Mouse (Mus musculus) activated CD4-positive, CD25-positive, alpha-beta regulatory T cell, adult 4 months (primary cell): Measurements from ENCODE around the gene Cdk6. TPM values are rescaled to one million over a fixed set of nuclear protein-coding genes. Genes with fewer than 3 reads are reported as not detected.
"Not testable (repeated sequence)": the region's sequence is repeated elsewhere in the genome, so short reads cannot be mapped to it uniquely, and the experiment has no call there.

Experiments
- ATAC-seq: one replicate; pipeline ENCODE4 v1.8.0; 2017
- polyA plus RNA-seq, 2 experiments: library from polyadenylated mRNA; unstranded; fragments of 100-300 nt; shearing (Covaris generic); gene quantifications; one replicate each; pipeline ENCODE4 v1.2.1; 2017

Cdk6 gene
- polyA plus RNA-seq, 2 experiments from 2014 or later, result 29.6 to 32.3 TPM

- not testable (repeated sequence) for ATAC-seq
Measured at GRCm38 (mm10) chr5:3438453-3439003, 97.2 kb downstream of the Cdk6 start.

GRCm38 (mm10) chr5:3439386-3439785 lies 98.1 kb downstream of the Cdk6 start:
- ATAC-seq, result not testable (repeated sequence)

GRCm38 (mm10) chr5:3442524-3442923 lies 101.2 kb downstream of the Cdk6 start:
- not testable (repeated sequence) for ATAC-seq

- ATAC-seq, result not testable (repeated sequence)
Measured at GRCm38 (mm10) chr5:3451233-3451632, 109.9 kb downstream of the Cdk6 start.

GRCm38 (mm10) chr5:3453946-3454345 lies 112.7 kb downstream of the Cdk6 start:
- not testable (repeated sequence) for ATAC-seq

GRCm38 (mm10) chr5:3460907-3461306 lies 119.6 kb downstream of the Cdk6 start:
- ATAC-seq, result peak; percentile 63

- ATAC-seq, result peak; percentile 1
Measured at GRCm38 (mm10) chr5:3461401-3461800, 120.1 kb downstream of the Cdk6 start.

GRCm38 (mm10) chr5:3462897-3463757 lies 121.8 kb downstream of the Cdk6 start:
- peak; percentile 22 for ATAC-seq

- no peak for ATAC-seq
Measured at GRCm38 (mm10) chr5:3463758-3464157, 122.5 kb downstream of the Cdk6 start.

- ATAC-seq, result no peak
Measured at GRCm38 (mm10) chr5:3466069-3466877, 125.0 kb downstream of the Cdk6 start.

- ATAC-seq, result no peak
Measured at GRCm38 (mm10) chr5:3470866-3471265, 129.6 kb downstream of the Cdk6 start.

- no peak for ATAC-seq
Measured at GRCm38 (mm10) chr5:3472311-3473156, 131.2 kb downstream of the Cdk6 start.

GRCm38 (mm10) chr5:3477711-3478110 lies 136.4 kb downstream of the Cdk6 start:
- ATAC-seq, result peak; percentile 78

GRCm38 (mm10) chr5:3478216-3478615 lies 136.9 kb downstream of the Cdk6 start:
- no peak for ATAC-seq

- no peak for ATAC-seq
Measured at GRCm38 (mm10) chr5:3479016-3479795, 137.9 kb downstream of the Cdk6 start.

GRCm38 (mm10) chr5:3480637-3481395 lies 139.5 kb downstream of the Cdk6 start:
- ATAC-seq, result no peak

GRCm38 (mm10) chr5:3482474-3482873 lies 141.2 kb downstream of the Cdk6 start:
- ATAC-seq, result no peak

GRCm38 (mm10) chr5:3483054-3483722 lies 141.9 kb downstream of the Cdk6 start:
- no peak for ATAC-seq

GRCm38 (mm10) chr5:3486579-3487282 lies 145.4 kb downstream of the Cdk6 start:
- ATAC-seq, result no peak
